Comparison of ENCODE assay signal across 7 mouse cellular contexts in genomic region chr19:5893282-5894001, GRCm38 (mm10). TPM values are rescaled to one million over a fixed set of nuclear protein-coding genes. Genes with fewer than 3 reads are reported as not detected.
DNase-seq lines count a peak whose midpoint lies in the region; ATAC-seq and TF ChIP-seq lines count a peak whose summit lies in the region.

No protein-coding gene starts in this region.

- no peak for TF ChIP-seq POLR2A in olfactory bulb, adult 2 months (IDR thresholded peaks at IDR 0.05; ENCODE audit: insufficient read depth, low read depth, low read length)

- no peaks in the 10 kb centered on the region for H3K27me3 ChIP-seq in lung, embryonic 16.5 days (ENCODE audit: control insufficient read depth, insufficient read depth, low read depth, low read length)
- H3K27me3 ChIP-seq in limb, embryonic 10.5 days (ENCODE audit: low read depth, poor library complexity, severe bottlenecking): no peaks in the 10 kb centered on the region

- 4% methylated on average over 30 of the region's 31 CpGs for WGBS in lung, embryonic 16.5 days
- WGBS in limb, embryonic 10.5 days: 14% methylated on average over 30 of the region's 31 CpGs
- 5% methylated on average over 23 of the region's 31 CpGs for WGBS in olfactory bulb, adult 2 months

- H3K4me3 ChIP-seq in lung, embryonic 16.5 days (ENCODE audit: low read length): peak overlapping the region; percentile 71
- peak overlapping the region; percentile 73 for H3K4me3 ChIP-seq in limb, embryonic 10.5 days
- peak overlapping the region; percentile 68 for H3K4me3 ChIP-seq in olfactory bulb, adult 2 months (ENCODE audit: insufficient read depth, low read depth, low read length)

- peak; percentile 46 for ATAC-seq in lung, embryonic 16.5 days (ENCODE audit: low read depth)
- peak; percentile 27 for ATAC-seq in erythroid progenitor cell, adult 5-6 weeks (replicated peaks; ENCODE audit: low FRiP score, poor library complexity, severe bottlenecking)

- peak overlapping the region; percentile 99 for H3K4me2 ChIP-seq in lung, embryonic 16.5 days (ENCODE audit: low read depth, low read length)

- no peaks in the 10 kb centered on the region for H3K9me3 ChIP-seq in lung, embryonic 16.5 days (ENCODE audit: control insufficient read depth, low read length)
- no peaks in the 10 kb centered on the region for H3K9me3 ChIP-seq in limb, embryonic 10.5 days (replicated peaks)

- no peak overlapping the region for H3K27ac ChIP-seq in lung, embryonic 16.5 days (ENCODE audit: low read length)
- peak overlapping the region; percentile 91 for H3K27ac ChIP-seq in limb, embryonic 10.5 days
- no peak overlapping the region for H3K27ac ChIP-seq in olfactory bulb, adult 2 months (ENCODE audit: insufficient read depth, low read depth, low read length)

- H3K36me3 ChIP-seq in lung, embryonic 16.5 days (ENCODE audit: control insufficient read depth, insufficient read depth, low read length): peaks cover 15% of the 10 kb centered on the region
- H3K36me3 ChIP-seq in limb, embryonic 10.5 days: peaks cover 49% of the 10 kb centered on the region

- DNase-seq in lung, postnatal 14 days: no peak
- no peak for DNase-seq in limb, embryonic 10.5 days (ENCODE audit: low spot score)
- DNase-seq in layer of hippocampus, adult 9-11 months: no peak
- no peak for DNase-seq in gastrocnemius, adult 8-10 months (ENCODE audit: low spot score in 2 of 2)

- H3K4me1 ChIP-seq in lung, embryonic 16.5 days (replicated peaks; ENCODE audit: control insufficient read depth, insufficient read depth, low read length): peaks cover 4% of the 10 kb centered on the region; the same call in 1 of the 2 replicates
- H3K4me1 ChIP-seq in limb, embryonic 10.5 days: peaks cover 29% of the 10 kb centered on the region
- peaks cover 21% of the 10 kb centered on the region for H3K4me1 ChIP-seq in olfactory bulb, adult 2 months (ENCODE audit: control insufficient read depth, insufficient read depth, low read length)

- no peak for TF ChIP-seq CTCF in olfactory bulb, adult 2 months (IDR thresholded peaks at IDR 0.05; ENCODE audit: insufficient read depth, low read depth, low read length)

- peak overlapping the region; percentile 87 for H3K9ac ChIP-seq in lung, embryonic 16.5 days (ENCODE audit: low read length)

RNA-seq across cellular contexts. Expression of gene Tigd3, which starts 0.5 kb away (rescaled TPM):
- 2.5 and 3.2 TPM in 2 replicates for polyA plus RNA-seq in lung, embryonic 16.5 days (2015; fragmentation: Nextera tagmentation; extraction: Ambion mirVana)
- 3.8 and 4.7 TPM in 2 replicates for total RNA-seq in erythroid progenitor cell, adult 5-6 weeks (2015; ENCODE audit: low replicate concordance)
- 8.2 and 9.4 TPM in 2 replicates for total RNA-seq in erythroid progenitor cell, adult 5-6 weeks (2017; ENCODE audit: low replicate concordance)
- 5.2 and 5.9 TPM in 2 replicates for polyA plus RNA-seq in limb, embryonic 10.5 days (2016; fragmentation: Nextera tagmentation; extraction: Ambion mirVana)
- not detected in 2 replicates for polyA plus RNA-seq in olfactory bulb, adult 2 months (2012; ENCODE audit: insufficient read depth, insufficient read length, low replicate concordance, missing spikeins)
- under 1 TPM; 0.12 to 0.34 (median 0.26) TPM for total RNA-seq in gastrocnemius, adult 8-10 months (2022)

RNA-seq across cellular contexts. Expression of gene Slc25a45, which starts 15.8 kb away (rescaled TPM):
- 5.7 and 6.2 TPM in 2 replicates for polyA plus RNA-seq in lung, embryonic 16.5 days (2015; fragmentation: Nextera tagmentation; extraction: Ambion mirVana)
- 2.9 and 8.8 TPM in 2 replicates for total RNA-seq in erythroid progenitor cell, adult 5-6 weeks (2015; ENCODE audit: low replicate concordance)
- 7.2 and 7.8 TPM in 2 replicates for total RNA-seq in erythroid progenitor cell, adult 5-6 weeks (2017; ENCODE audit: low replicate concordance)
- polyA plus RNA-seq in limb, embryonic 10.5 days (2016; fragmentation: Nextera tagmentation; extraction: Ambion mirVana): 1.8 TPM in 2 replicates
- not detected in 2 replicates for polyA plus RNA-seq in olfactory bulb, adult 2 months (2012; ENCODE audit: insufficient read depth, insufficient read length, low replicate concordance, missing spikeins)
- total RNA-seq in gastrocnemius, adult 8-10 months (2022): 1 to 10 TPM in 3 of 4 experiments, under 1 TPM in 1; 0.80 to 1.3 (median 1.1) TPM

RNA-seq across cellular contexts. Expression of gene Frmd8, which starts 18.4 kb away (rescaled TPM):
- polyA plus RNA-seq in lung, embryonic 16.5 days (2015; fragmentation: Nextera tagmentation; extraction: Ambion mirVana): 56.4 and 61.1 TPM in 2 replicates
- total RNA-seq in erythroid progenitor cell, adult 5-6 weeks (2015; ENCODE audit: low replicate concordance): 3.6 and 9.2 TPM in 2 replicates
- total RNA-seq in erythroid progenitor cell, adult 5-6 weeks (2017; ENCODE audit: low replicate concordance): 4.2 and 6.0 TPM in 2 replicates
- 43.5 and 48.7 TPM in 2 replicates for polyA plus RNA-seq in limb, embryonic 10.5 days (2016; fragmentation: Nextera tagmentation; extraction: Ambion mirVana)
- not detected in 2 replicates for polyA plus RNA-seq in olfactory bulb, adult 2 months (2012; ENCODE audit: insufficient read depth, insufficient read length, low replicate concordance, missing spikeins)
- 1 to 10 TPM; 2.7 to 4.5 (median 3.0) TPM for total RNA-seq in gastrocnemius, adult 8-10 months (2022)

RNA-seq across cellular contexts. Expression of gene Dpf2, which starts 19.4 kb away (rescaled TPM):
- 155 TPM in 2 replicates for polyA plus RNA-seq in lung, embryonic 16.5 days (2015; fragmentation: Nextera tagmentation; extraction: Ambion mirVana)
- 25.9 and 71.7 TPM in 2 replicates for total RNA-seq in erythroid progenitor cell, adult 5-6 weeks (2015; ENCODE audit: low replicate concordance)
- total RNA-seq in erythroid progenitor cell, adult 5-6 weeks (2017; ENCODE audit: low replicate concordance): 43.9 and 168 TPM in 2 replicates
- polyA plus RNA-seq in limb, embryonic 10.5 days (2016; fragmentation: Nextera tagmentation; extraction: Ambion mirVana): 223 and 240 TPM in 2 replicates
- polyA plus RNA-seq in olfactory bulb, adult 2 months (2012; ENCODE audit: insufficient read depth, insufficient read length, low replicate concordance, missing spikeins): not detected in 2 replicates
- 10 to 100 TPM; 70.5 to 97.8 (median 77.4) TPM for total RNA-seq in gastrocnemius, adult 8-10 months (2022)

RNA-seq across cellular contexts. Expression of gene Cdc42ep2, which starts 31.2 kb away (rescaled TPM):
- 15.6 and 17.1 TPM in 2 replicates for polyA plus RNA-seq in lung, embryonic 16.5 days (2015; fragmentation: Nextera tagmentation; extraction: Ambion mirVana)
- 0.72 TPM in 1 of 2 replicates, not detected in the other for total RNA-seq in erythroid progenitor cell, adult 5-6 weeks (2015; ENCODE audit: low replicate concordance)
- total RNA-seq in erythroid progenitor cell, adult 5-6 weeks (2017; ENCODE audit: low replicate concordance): not detected in 2 replicates
- polyA plus RNA-seq in limb, embryonic 10.5 days (2016; fragmentation: Nextera tagmentation; extraction: Ambion mirVana): 1.3 and 1.7 TPM in 2 replicates
- not detected in 2 replicates for polyA plus RNA-seq in olfactory bulb, adult 2 months (2012; ENCODE audit: insufficient read depth, insufficient read length, low replicate concordance, missing spikeins)
- total RNA-seq in gastrocnemius, adult 8-10 months (2022): 1 to 10 TPM; 8.6 to 9.9 (median 8.7) TPM
